Mouse (Mus musculus): ENCODE data around the gene Ak7.

Ak7 gene

DNA sequence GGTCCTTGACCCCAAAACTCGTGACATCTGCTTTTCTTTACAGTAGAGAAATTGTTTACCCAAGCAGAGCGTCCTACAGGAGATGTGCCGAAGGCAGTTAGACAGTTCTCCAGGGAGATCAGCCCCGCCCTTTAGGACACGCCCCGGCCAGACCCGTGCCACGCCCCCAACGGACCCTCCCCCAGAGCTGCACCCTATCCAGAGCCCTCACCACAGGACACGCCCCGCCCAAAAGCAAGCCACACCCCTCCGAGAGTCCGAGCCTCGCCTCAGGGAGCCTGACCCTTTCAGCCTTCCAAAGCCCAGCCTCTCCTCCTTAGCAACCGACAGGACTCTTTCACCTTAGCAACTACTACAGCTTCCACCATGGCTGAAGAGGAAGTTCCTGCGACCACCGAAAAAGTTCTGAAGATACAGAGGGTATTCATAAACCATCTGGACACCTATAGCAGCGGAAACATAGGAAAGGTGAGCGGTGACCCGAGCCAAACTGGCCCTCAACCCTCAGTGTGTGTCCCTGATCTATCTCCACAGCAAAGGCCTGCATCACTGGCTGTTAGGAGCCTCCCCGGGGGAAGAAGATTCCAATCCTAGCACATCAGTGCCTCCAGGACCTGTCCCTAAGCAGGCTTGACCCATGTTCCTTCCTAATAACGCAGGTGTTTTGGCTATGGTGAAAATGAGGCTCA lies at the start of gene Ak7:
Ak7 (plus strand) TSS at position 178 of the 689 bp plus-strand sequence.
- in situ Hi-C loops (cut with MboI): no loop called here

GRCm38 (mm10) chr12:105676274-105676673 lies 29.5 kb upstream of the Ak7 start:
- in situ Hi-C loops (cut with MboI): no loop called here

GRCm38 (mm10) chr12:105678211-105678610 lies 27.6 kb upstream of the Ak7 start:
- in situ Hi-C loops (cut with MboI): no loop called here

GRCm38 (mm10) chr12:105678762-105679161 lies 27.0 kb upstream of the Ak7 start:
- in situ Hi-C loops (cut with MboI): no loop called here

DNA sequence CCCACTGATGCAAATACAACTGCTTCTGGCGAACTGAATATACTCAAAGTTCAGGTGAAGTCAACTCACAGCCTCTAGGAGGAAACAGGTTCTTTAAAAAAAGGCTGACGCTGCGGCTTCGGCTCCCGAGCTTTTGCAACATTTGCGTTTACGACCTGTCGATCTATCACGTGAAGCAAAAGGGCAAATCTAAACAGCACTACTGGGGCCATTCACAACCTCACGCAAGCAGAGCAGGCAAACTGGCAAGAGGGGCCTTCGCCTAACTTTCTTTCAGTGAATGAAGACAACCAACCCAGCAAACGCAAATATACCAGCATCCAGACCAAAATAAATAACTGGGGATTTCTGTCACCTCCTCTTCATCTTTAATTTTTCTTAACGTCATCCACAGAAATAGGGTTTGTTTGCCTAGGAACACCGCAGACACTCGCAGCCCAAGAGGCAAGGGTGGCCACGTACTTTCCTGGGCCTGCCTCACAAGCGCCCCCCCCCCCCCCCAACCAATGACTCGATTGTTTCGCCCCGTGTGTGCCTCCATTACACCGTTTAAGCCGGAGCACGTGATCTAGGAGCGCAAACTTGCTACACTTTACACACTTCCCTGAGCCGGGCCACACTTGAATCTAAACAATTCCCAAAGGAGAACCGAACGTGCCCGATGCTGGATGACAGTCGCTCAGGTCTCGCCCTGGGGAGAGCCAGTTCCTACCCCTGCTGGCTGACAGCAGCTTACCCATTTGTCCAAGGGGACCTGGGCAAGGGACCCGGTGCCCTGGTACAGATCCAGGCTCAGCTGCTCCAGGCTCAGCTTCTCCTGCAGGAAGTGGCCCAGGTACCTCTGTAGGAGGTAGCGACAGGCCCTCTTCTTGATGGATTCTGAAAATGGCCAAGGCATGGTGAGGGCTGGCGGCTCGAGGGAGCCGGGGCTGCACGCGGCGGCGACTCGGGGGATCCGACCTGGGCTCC lies 21.6 kb upstream of the Ak7 start, which contains the start of gene Gskip:
Gskip (plus strand) TSS at position 897 of the 969 bp plus-strand sequence.
- in situ Hi-C loops (cut with MboI): loop anchor here (10.0 kb wide), 1 partner anchor 101 kb away; the partner anchor contains the start of gene Papola

- in situ Hi-C loops (cut with MboI): loop anchor here (10.0 kb wide), 1 partner anchor 100 kb away; the partner anchor contains the start of gene Papola
These were observed 20.6 kb upstream of the Ak7 start, which contains the start of gene Atg2b for GRCm38 (mm10) chr12:105685001-105685691. Gene Atg2b (minus strand): TSS chr12:105685211.

GRCm38 (mm10) chr12:105686791-105687190 lies 19.0 kb upstream of the Ak7 start:
- in situ Hi-C loops (cut with MboI): loop anchor here (10.0 kb wide), 1 partner anchor 98 kb away; the partner anchor contains the start of gene Papola

- in situ Hi-C loops (cut with MboI): loop anchor here (10.0 kb wide), 1 partner anchor 97 kb away; the partner anchor contains the start of gene Papola
These were observed 18.4 kb upstream of the Ak7 start for GRCm38 (mm10) chr12:105687416-105687815.

GRCm38 (mm10) chr12:105688546-105688945 lies 17.2 kb upstream of the Ak7 start:
- in situ Hi-C loops (cut with MboI): loop anchor here (10.0 kb wide), 1 partner anchor 96 kb away; the partner anchor contains the start of gene Papola

DNA sequence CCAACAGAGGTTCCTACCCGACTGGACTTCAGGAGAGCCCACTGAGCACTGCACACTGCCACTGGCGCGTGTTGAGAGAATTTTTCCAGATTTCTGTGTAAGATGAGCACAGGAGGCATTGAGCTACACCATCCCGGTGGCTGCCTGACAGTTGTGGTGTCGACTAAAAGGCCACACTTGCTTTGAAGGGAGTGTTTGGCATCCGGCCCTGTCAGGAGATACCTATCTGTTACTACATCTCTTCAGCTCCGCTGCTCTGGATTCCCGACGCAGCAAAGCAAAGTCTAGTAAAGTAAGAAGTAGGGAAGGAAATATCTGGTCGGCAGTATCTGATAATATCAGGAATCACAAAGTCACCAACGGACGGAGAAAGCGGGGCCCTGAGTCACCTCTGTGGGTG lies 16.3 kb upstream of the Ak7 start:
- in situ Hi-C loops (cut with MboI): loop anchor here (10.0 kb wide), 1 partner anchor 95 kb away; the partner anchor contains the start of gene Papola

- in situ Hi-C loops (cut with MboI): no loop called here
These were observed 11.8 kb upstream of the Ak7 start for GRCm38 (mm10) chr12:105694021-105694420.

GRCm38 (mm10) chr12:105695848-105696247 lies 9.9 kb upstream of the Ak7 start:
- in situ Hi-C loops (cut with MboI): no loop called here

DNA sequence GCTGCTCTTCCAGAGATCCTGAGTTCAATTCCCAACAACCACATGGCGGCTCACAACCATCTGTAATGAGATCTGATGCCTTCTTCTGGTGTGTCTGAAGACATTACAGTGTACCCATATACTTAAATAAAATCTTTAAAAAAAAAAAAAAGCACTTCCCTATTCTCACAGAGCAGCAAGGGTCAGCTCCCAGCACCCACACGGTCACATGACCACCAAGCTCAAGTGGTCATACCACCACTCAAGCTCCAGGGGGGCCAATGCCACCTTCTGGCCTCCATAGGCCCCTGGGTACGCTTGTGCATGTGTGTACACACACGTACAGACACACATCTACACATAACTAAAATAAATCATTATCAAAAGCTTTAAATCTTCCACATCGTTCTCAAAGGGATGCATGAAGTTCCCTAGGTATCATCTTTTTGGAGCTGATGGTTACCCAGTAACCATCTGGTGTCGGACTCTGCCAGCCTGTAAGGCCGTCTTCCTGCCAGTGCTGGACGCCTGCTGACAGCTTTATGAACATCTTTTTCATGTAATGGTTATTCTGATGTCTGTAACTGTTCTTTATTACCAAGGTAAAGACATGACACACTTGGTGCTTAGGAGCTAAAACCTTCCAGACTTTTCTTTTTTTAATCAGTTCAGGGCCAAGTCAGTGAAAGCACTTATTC lies 8.5 kb upstream of the Ak7 start:
- in situ Hi-C loops (cut with MboI): no loop called here

- in situ Hi-C loops (cut with MboI): no loop called here
These were observed 5.3 kb upstream of the Ak7 start for GRCm38 (mm10) chr12:105700433-105700832.

GRCm38 (mm10) chr12:105718616-105719015 lies 12.8 kb downstream of the Ak7 start:
- in situ Hi-C loops (cut with MboI): no loop called here

DNA sequence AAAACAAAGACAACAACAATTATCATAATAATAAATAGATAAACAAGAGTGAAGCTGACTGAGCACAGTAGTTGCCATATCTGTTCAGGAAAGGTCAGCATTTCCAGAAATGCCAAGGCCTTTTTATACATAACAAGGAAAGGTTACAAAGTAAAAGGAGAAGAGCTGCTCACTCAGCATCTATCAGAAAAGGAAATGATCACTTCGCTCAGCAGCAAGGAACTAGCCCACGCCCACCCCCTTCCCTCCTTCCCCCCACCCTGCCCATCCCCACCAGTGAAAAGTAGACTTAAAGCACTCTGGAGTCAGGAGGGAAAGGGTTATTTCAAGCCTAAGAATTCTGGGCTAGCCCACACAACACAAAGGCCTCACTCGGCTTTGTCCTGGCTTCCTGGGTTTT lies 14.4 kb downstream of the Ak7 start:
- in situ Hi-C loops (cut with MboI): no loop called here

DNA sequence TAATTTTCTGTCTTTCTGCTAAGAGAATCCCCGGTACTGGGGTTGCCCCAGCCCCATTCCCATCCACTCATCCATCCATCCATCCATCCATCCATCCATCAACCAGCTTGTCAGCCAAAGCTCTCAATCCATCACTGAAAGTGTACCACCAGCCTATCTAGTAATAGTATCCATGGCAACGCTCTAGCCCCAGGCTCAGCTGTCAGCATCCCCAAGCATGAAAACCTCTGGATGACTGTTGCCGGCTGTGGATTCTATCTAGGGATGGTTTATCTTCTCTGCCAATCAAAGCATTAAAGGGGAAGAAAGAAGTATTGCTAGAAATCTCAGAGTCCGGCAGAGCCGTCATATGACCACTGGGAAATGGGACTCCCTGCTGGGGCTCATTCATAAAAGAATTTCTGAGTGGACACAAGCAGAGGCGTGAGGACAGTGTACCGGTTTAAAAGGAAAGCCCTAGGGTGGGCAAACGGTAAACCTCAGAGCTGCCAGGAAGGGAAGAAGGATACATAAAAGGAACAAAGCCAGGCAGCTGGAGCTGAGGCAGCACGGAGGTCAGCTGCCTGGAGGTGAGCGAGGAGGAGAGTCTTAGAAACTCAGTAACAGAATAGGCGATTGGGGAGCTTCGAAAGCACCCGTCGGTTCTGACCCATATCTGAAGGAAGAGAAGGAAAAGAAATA lies 15.8 kb downstream of the Ak7 start:
- in situ Hi-C loops (cut with MboI): no loop called here

DNA sequence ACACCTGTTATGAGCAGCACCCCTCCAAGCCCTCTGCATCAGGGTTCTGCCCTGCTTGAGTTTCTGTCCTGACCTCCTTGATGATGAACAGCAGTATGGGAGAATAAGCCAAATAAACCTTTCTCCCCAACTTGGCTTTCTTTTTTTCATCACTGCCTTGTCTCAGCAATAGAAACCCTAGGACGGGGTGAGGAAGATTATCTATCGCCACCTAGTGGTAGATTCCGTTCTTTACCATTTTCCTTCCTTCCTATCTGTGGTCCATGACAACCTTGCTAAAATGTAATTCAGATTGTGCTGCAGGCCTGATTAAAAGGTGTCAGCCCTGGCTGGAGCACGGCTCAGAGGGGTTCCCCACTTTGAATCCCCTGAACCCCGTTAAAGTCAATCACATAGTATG lies 16.9 kb downstream of the Ak7 start:
- in situ Hi-C loops (cut with MboI): no loop called here

GRCm38 (mm10) chr12:105724616-105725015 lies 18.8 kb downstream of the Ak7 start:
- in situ Hi-C loops (cut with MboI): no loop called here

GRCm38 (mm10) chr12:105725736-105726135 lies 20.0 kb downstream of the Ak7 start:
- in situ Hi-C loops (cut with MboI): no loop called here
